Mouse (Mus musculus) forebrain, embryonic 13.5 days (tissue): ENCODE data around the gene Neu3. TPM values are rescaled to one million over a fixed set of nuclear protein-coding genes. Genes with fewer than 3 reads are reported as not detected.

Experiments
- ATAC-seq: fragments of 200-750 bp; cut with Nextera tagmentation; 2 replicates; pipeline ENCODE4 v1.8.0; 2017
- H3K27ac ChIP-seq: fragments of 300-500 bp; sonication (generic); 2 replicates; pipeline ENCODE4 v1.5.1; 2015; ENCODE audit warnings: inconsistent platforms, mild to moderate bottlenecking, moderate library complexity
- H3K27me3 ChIP-seq: fragments of 300-500 bp; sonication (generic); 2 replicates; pipeline ENCODE4 v1.6.1; 2015; ENCODE audit warnings: mild to moderate bottlenecking, inconsistent platforms
- H3K36me3 ChIP-seq: fragments of 300-500 bp; sonication (generic); 2 replicates; pipeline ENCODE4 v1.6.1; 2015; ENCODE audit warnings: mild to moderate bottlenecking, inconsistent platforms; ENCODE audit not compliant: poor library complexity, severe bottlenecking
- H3K4me1 ChIP-seq: fragments of 300-500 bp; sonication (generic); 2 replicates; pipeline ENCODE4 v1.6.1; 2015; ENCODE audit warnings: inconsistent platforms
- H3K4me2 ChIP-seq: fragments of 300-500 bp; sonication (generic); 2 replicates; pipeline ENCODE4 v1.6.1; 2015; ENCODE audit warnings: inconsistent platforms, mild to moderate bottlenecking, moderate library complexity
- H3K4me3 ChIP-seq: fragments of 300-500 bp; sonication (generic); 2 replicates; pipeline ENCODE4 v1.5.1; 2015; ENCODE audit warnings: mild to moderate bottlenecking, inconsistent platforms
- H3K9ac ChIP-seq: fragments of 300-500 bp; sonication (generic); 2 replicates; pipeline ENCODE4 v1.6.1; 2015; ENCODE audit warnings: mild to moderate bottlenecking, inconsistent platforms
- H3K9me3 ChIP-seq: fragments of 300-500 bp; sonication (generic); replicated peaks from 2 replicates; pipeline ENCODE4 v1.6.1; 2016; ENCODE audit warnings: inconsistent platforms
- WGBS: fragments of 180-500 bp; shearing (Covaris S2); methylation state at CpG from one replicate; pipeline ENCODE4 v1.1.7; 2015; 5-methylcytosine and 5-hydroxymethylcytosine counted together
- polyA plus RNA-seq: library from polyadenylated mRNA; unstranded; fragments of >200 nt; fragmentation: Nextera tagmentation; extraction: Ambion mirVana; gene quantifications from 2 replicates; pipeline ENCODE4 v1.2.1, GENCODE M21; 2015

Gene Neu3
- polyA plus RNA-seq = 1.1 and 1.2 TPM in 2 replicates

GRCm38 (mm10) chr7:99828083-99828570 lies at the start of gene Neu3:
Neu3 (minus strand) TSS chr7:99828417.
- peak within 1 kb of the TSS; percentile 43 for H3K4me3 ChIP-seq
- no peaks in the 10 kb centered on the region for H3K9me3 ChIP-seq
- no peaks in the 10 kb centered on the region for H3K27me3 ChIP-seq
- peak within 1 kb of the TSS; percentile 70 for H3K9ac ChIP-seq
- H3K4me1 ChIP-seq = peaks cover 11% of the 10 kb centered on the region
- peak; percentile 97 for ATAC-seq
- H3K27ac ChIP-seq = peak within 1 kb of the TSS; percentile 44
- WGBS = under 1% methylated on average over 26 of the region's 26 CpGs
- H3K4me2 ChIP-seq = peak within 1 kb of the TSS; percentile 69
- no peaks in the 10 kb centered on the region for H3K36me3 ChIP-seq

- H3K9ac ChIP-seq = no peak overlapping the region
- H3K4me3 ChIP-seq = no peak overlapping the region
- no peaks in the 10 kb centered on the region for H3K9me3 ChIP-seq
- H3K27me3 ChIP-seq = no peaks in the 10 kb centered on the region
- H3K4me2 ChIP-seq = no peak overlapping the region
- no peaks in the 10 kb centered on the region for H3K4me1 ChIP-seq
- no peak overlapping the region for H3K27ac ChIP-seq
- ATAC-seq = peak; percentile 69
- H3K36me3 ChIP-seq = no peaks in the 10 kb centered on the region
- WGBS = 2% methylated on average over 3 of the region's 3 CpGs
These were observed 48.1 kb upstream of the Neu3 start for GRCm38 (mm10) chr7:99876345-99876744.

- 50% methylated on average over 5 of the region's 5 CpGs for WGBS
- Histone ChIP-seq H3K9me3 (no peaks in the 10 kb centered on the region), H3K27me3 (no peaks in the 10 kb centered on the region), H3K4me3 (no peak overlapping the region), H3K4me2 (no peak overlapping the region), H3K36me3 (no peaks in the 10 kb centered on the region), H3K27ac (no peak overlapping the region), H3K9ac (no peak overlapping the region), H3K4me1 (no peaks in the 10 kb centered on the region)
- ATAC-seq = no peak
These were observed 47.7 kb upstream of the Neu3 start for GRCm38 (mm10) chr7:99875891-99876290.

- no peaks in the 10 kb centered on the region for H3K27me3 ChIP-seq
- no peaks in the 10 kb centered on the region for H3K36me3 ChIP-seq
- H3K4me3 ChIP-seq = no peak overlapping the region
- H3K27ac ChIP-seq = no peak overlapping the region
- 50% methylated on average over 6 of the region's 6 CpGs for WGBS
- no peaks in the 10 kb centered on the region for H3K9me3 ChIP-seq
- ATAC-seq = no peak
- H3K4me2 ChIP-seq = no peak overlapping the region
- no peaks in the 10 kb centered on the region for H3K4me1 ChIP-seq
- no peak overlapping the region for H3K9ac ChIP-seq
These were observed 45.7 kb upstream of the Neu3 start for GRCm38 (mm10) chr7:99873965-99874364.

- H3K4me2 ChIP-seq = no peak overlapping the region
- H3K36me3 ChIP-seq = no peaks in the 10 kb centered on the region
- ATAC-seq = no peak
- 0 out of 2 replicates have a peak, but pooled peaks cover 2% of the 10 kb centered on the region for H3K4me1 ChIP-seq
- no peaks in the 10 kb centered on the region for H3K27me3 ChIP-seq
- H3K9ac ChIP-seq = no peak overlapping the region
- H3K4me3 ChIP-seq = no peak overlapping the region
- no peak overlapping the region for H3K27ac ChIP-seq
- no peaks in the 10 kb centered on the region for H3K9me3 ChIP-seq
- WGBS = 69% methylated on average over 4 of the region's 4 CpGs
These were observed 41.1 kb upstream of the Neu3 start for GRCm38 (mm10) chr7:99869296-99869695.

- Histone ChIP-seq H3K9ac (no peak overlapping the region), H3K36me3 (no peaks in the 10 kb centered on the region), H3K4me3 (no peak overlapping the region), H3K4me1 (0 out of 2 replicates have a peak, but pooled peaks cover 11% of the 10 kb centered on the region), H3K4me2 (no peak overlapping the region), H3K27ac (no peak overlapping the region), H3K27me3 (no peaks in the 10 kb centered on the region), H3K9me3 (no peaks in the 10 kb centered on the region)
- no peak for ATAC-seq
- 35% methylated on average over 3 of the region's 3 CpGs for WGBS
These were observed 37.0 kb upstream of the Neu3 start for GRCm38 (mm10) chr7:99865219-99865618.

- Histone ChIP-seq H3K27ac (no peak overlapping the region), H3K4me1 (0 out of 2 replicates have a peak, but pooled peaks cover 11% of the 10 kb centered on the region), H3K9me3 (no peaks in the 10 kb centered on the region), H3K27me3 (no peaks in the 10 kb centered on the region), H3K4me2 (no peak overlapping the region), H3K4me3 (no peak overlapping the region), H3K9ac (no peak overlapping the region), H3K36me3 (no peaks in the 10 kb centered on the region)
- no peak for ATAC-seq
- WGBS = 9% methylated on average over 6 of the region's 11 CpGs
These were observed 36.2 kb upstream of the Neu3 start for GRCm38 (mm10) chr7:99864241-99865028.

GRCm38 (mm10) chr7:99863362-99863761 lies 35.1 kb upstream of the Neu3 start, which contains the start of gene Spcs2:
Spcs2 (minus strand) TSS chr7:99863462.
- H3K36me3 ChIP-seq = no peaks in the 10 kb centered on the region
- H3K4me1 ChIP-seq = 0 out of 2 replicates have a peak, but pooled peaks cover 13% of the 10 kb centered on the region
- WGBS = 63% methylated on average over 7 of the region's 7 CpGs
- H3K27me3 ChIP-seq = no peaks in the 10 kb centered on the region
- H3K9ac ChIP-seq = no peak within 1 kb of the TSS
- no peak within 1 kb of the TSS for H3K4me2 ChIP-seq
- no peak within 1 kb of the TSS for H3K4me3 ChIP-seq
- no peak within 1 kb of the TSS; the same call in 1 of the 2 replicates for H3K27ac ChIP-seq
- no peak for ATAC-seq
- no peaks in the 10 kb centered on the region for H3K9me3 ChIP-seq

- peaks cover 27% of the 10 kb centered on the region for H3K4me1 ChIP-seq
- WGBS = under 1% methylated on average over 42 of the region's 42 CpGs
- peak within 1 kb of the TSS; percentile 71 for H3K27ac ChIP-seq
- H3K36me3 ChIP-seq = peaks cover 17% of the 10 kb centered on the region
- peak within 1 kb of the TSS; percentile 84 for H3K9ac ChIP-seq
- peak within 1 kb of the TSS; percentile 61 for H3K4me3 ChIP-seq
- H3K4me2 ChIP-seq = peak within 1 kb of the TSS; percentile 94
- H3K9me3 ChIP-seq = no peaks in the 10 kb centered on the region
- ATAC-seq = peak; percentile 99
- no peaks in the 10 kb centered on the region for H3K27me3 ChIP-seq
These were observed 30.8 kb upstream of the Neu3 start, which contains the start of gene Xrra1 for GRCm38 (mm10) chr7:99858813-99859585. Xrra1 (plus strand) TSS chr7:99859116.

- Histone ChIP-seq H3K4me2 (peak overlapping the region; percentile 94), H3K4me1 (peaks cover 22% of the 10 kb centered on the region), H3K9ac (peak overlapping the region; percentile 84), H3K27me3 (no peaks in the 10 kb centered on the region), H3K9me3 (no peaks in the 10 kb centered on the region), H3K4me3 (peak overlapping the region; percentile 61), H3K27ac (peak overlapping the region; percentile 71), H3K36me3 (peaks cover 24% of the 10 kb centered on the region)
- peak; percentile 75 for ATAC-seq
- under 1% methylated on average over 19 of the region's 19 CpGs for WGBS
These were observed 30.1 kb upstream of the Neu3 start for GRCm38 (mm10) chr7:99858175-99858812.

GRCm38 (mm10) chr7:99856266-99856861 lies 28.1 kb upstream of the Neu3 start:
- Histone ChIP-seq H3K4me3 (no peak overlapping the region), H3K36me3 (peaks cover 28% of the 10 kb centered on the region), H3K27me3 (no peaks in the 10 kb centered on the region), H3K9me3 (no peaks in the 10 kb centered on the region), H3K4me2 (peak overlapping the region; percentile 11), H3K27ac (no peak overlapping the region), H3K4me1 (peaks cover 26% of the 10 kb centered on the region), H3K9ac (no peak overlapping the region)
- WGBS = 94% methylated on average over 14 of the region's 14 CpGs
- ATAC-seq = no peak
